ENCODE assay signal across 25 mouse cellular contexts in the genomic region with DNA sequence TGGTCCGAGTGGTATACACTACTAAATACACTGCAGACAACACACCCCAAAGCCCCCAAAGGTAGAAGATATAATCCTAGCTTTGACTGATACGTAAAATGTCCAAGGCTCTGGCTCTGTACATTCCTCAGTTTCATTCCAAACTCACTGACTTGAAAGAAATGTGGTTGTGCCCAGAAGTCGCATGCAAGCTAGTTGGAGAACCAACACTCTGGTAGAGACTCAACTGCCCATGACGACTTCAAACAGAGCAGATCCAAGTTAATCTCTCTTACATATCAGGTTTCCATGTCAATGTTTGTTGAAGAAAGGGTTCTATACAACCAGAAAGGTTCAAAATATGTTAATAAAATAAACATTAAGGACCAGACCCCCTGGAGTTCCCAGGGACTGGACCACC.
DNase-seq lines count a peak whose midpoint lies in the region; ATAC-seq and TF ChIP-seq lines count a peak whose summit lies in the region.
"Had no signal": no experiment of that assay in that cellular context is flagged by ENCODE, and none has a peak within 500 bp of the region (broad histone marks: within the 10 kb centered on the region; RNA-seq: fewer than 3 reads in every experiment).

No protein-coding gene starts in this region.

- no peak overlapping the region for H3K9ac ChIP-seq in kidney, embryonic 14.5 days (ENCODE audit: low read depth, low read length)
- H3K9ac ChIP-seq in kidney, embryonic 16.5 days (replicated peaks; ENCODE audit: low read length), result no peak overlapping the region
- H3K9ac ChIP-seq: embryonic facial prominence, embryonic 13.5 days; embryonic facial prominence, embryonic 15.5 days; forebrain, embryonic 12.5 days had no signal

- no peak overlapping the region for H3K27ac ChIP-seq in kidney, embryonic 14.5 days (ENCODE audit: low read depth, low read length)
- H3K27ac ChIP-seq in kidney, embryonic 16.5 days (ENCODE audit: low read length), result peak overlapping the region; percentile 48; the same call in 1 of the 2 replicates
- H3K27ac ChIP-seq: embryonic facial prominence, embryonic 13.5 days; embryonic facial prominence, embryonic 15.5 days; forebrain, embryonic 10.5 days; forebrain, embryonic 12.5 days had no signal

- no peak overlapping the region for H3K4me2 ChIP-seq in kidney, embryonic 14.5 days (replicated peaks; ENCODE audit: low read depth, low read length)
- H3K4me2 ChIP-seq in kidney, embryonic 16.5 days (replicated peaks; ENCODE audit: low read depth, low read length), result no peak overlapping the region
- H3K4me2 ChIP-seq: embryonic facial prominence, embryonic 13.5 days; embryonic facial prominence, embryonic 15.5 days; forebrain, embryonic 12.5 days had no signal

- peak; percentile 41; the same call in 1 of the 2 replicates for ATAC-seq in kidney, embryonic 14.5 days (ENCODE audit: low FRiP score, low TSS enrichment)
- peak; percentile 43; the same call in 1 of the 2 replicates for ATAC-seq in kidney, embryonic 16.5 days (ENCODE audit: low FRiP score, low TSS enrichment)
- peak; percentile 86 for ATAC-seq in Patski
- ATAC-seq: CD4-positive, CD25-positive, alpha-beta regulatory T cell, adult 4 months; forebrain, embryonic 14.5 days; forebrain, embryonic 16.5 days had no signal

- in situ Hi-C loops in Patski (cut with MboI; ENCODE audit: low pct_unique_long_range_greater_than_20kb), result no loop called here

- 64% methylated on average over 4 of the region's 4 CpGs for WGBS in kidney, embryonic 14.5 days
- WGBS in kidney, embryonic 16.5 days, result 55% methylated on average over 4 of the region's 4 CpGs

- H3K4me1 ChIP-seq in kidney, embryonic 14.5 days (ENCODE audit: control insufficient read depth, insufficient read depth, low read length), result 0 out of 2 replicates have a peak, but pooled peaks cover 12% of the 10 kb centered on the region
- H3K4me1 ChIP-seq in kidney, embryonic 16.5 days (ENCODE audit: insufficient read depth, low read length), result peaks cover 18% of the 10 kb centered on the region

- no peak for TF ChIP-seq CTCF in Patski (IDR thresholded peaks at IDR 0.05)

- CTCF ChIA-PET in Patski (lab: Charles Lee), result interaction anchor here (1.0 to 1.2 kb wide), 2 partner anchors 9 to 21 kb away, joined by 3 to 4 read pairs; no protein-coding TSS in a partner anchor

- H3K4me3 ChIP-seq in kidney, embryonic 14.5 days (ENCODE audit: low read length), result no peak overlapping the region
- H3K4me3 ChIP-seq in kidney, embryonic 16.5 days (ENCODE audit: low read length), result no peak overlapping the region
- H3K4me3 ChIP-seq: embryonic facial prominence, embryonic 13.5 days; embryonic facial prominence, embryonic 15.5 days; erythroblast, embryonic 14.5 days; forebrain, embryonic 10.5 days; forebrain, embryonic 12.5 days had no signal

- H3K36me3 ChIP-seq in kidney, embryonic 14.5 days (ENCODE audit: control insufficient read depth, insufficient read depth, low read length), result no peaks in the 10 kb centered on the region
- H3K36me3 ChIP-seq in kidney, embryonic 16.5 days (ENCODE audit: insufficient read depth, low read length), result no peaks in the 10 kb centered on the region
- H3K36me3 ChIP-seq: embryonic facial prominence, embryonic 13.5 days; embryonic facial prominence, embryonic 15.5 days; forebrain, embryonic 10.5 days; forebrain, embryonic 12.5 days had no signal

- H3K27me3 ChIP-seq in kidney, embryonic 14.5 days (ENCODE audit: control insufficient read depth, insufficient read depth, low read length), result no peaks in the 10 kb centered on the region; the same call in 1 of the 2 replicates
- H3K27me3 ChIP-seq in kidney, embryonic 16.5 days (ENCODE audit: insufficient read depth, low read length), result peaks cover 8% of the 10 kb centered on the region; the same call in 1 of the 2 replicates
- H3K27me3 ChIP-seq in Patski, result no peaks in the 10 kb centered on the region
- H3K27me3 ChIP-seq: CH12.LX; embryonic facial prominence, embryonic 13.5 days; embryonic facial prominence, embryonic 15.5 days; forebrain, embryonic 12.5 days had no signal

- H3K9me3 ChIP-seq in kidney, embryonic 14.5 days (ENCODE audit: control insufficient read depth, low read length), result no peaks in the 10 kb centered on the region
- no peaks in the 10 kb centered on the region for H3K9me3 ChIP-seq in kidney, embryonic 16.5 days (ENCODE audit: low read length)
- H3K9me3 ChIP-seq: embryonic facial prominence, embryonic 13.5 days; embryonic facial prominence, embryonic 15.5 days; forebrain, embryonic 10.5 days; forebrain, embryonic 12.5 days had no signal

- POLR2A ChIA-PET in Patski (lab: Charles Lee), result no interaction called here

- DNase-seq in kidney, postnatal 10 days, result no peak
- no peak for DNase-seq in kidney, adult 8-10 months
- DNase-seq in Patski (ENCODE audit: low read depth, low spot score), result peak; percentile 42
- DNase-seq: adrenal gland, adult 2 months; adrenal gland, postnatal 10 days; adrenal gland, postnatal 25 days; B cell, adult 2 months; cerebellum, adult 11 months; cerebellum, adult 18-20 months; cerebellum, adult 8-10 months; cerebellum, adult 9-11 months; cerebellum, postnatal 14 days; cerebellum, postnatal 36 days; embryo, embryonic 11 days had no signal
